Mouse (Mus musculus): ENCODE data around the gene Ppa2.

Gene Ppa2

GRCm38 (mm10) chr3:133394531-133394930, 84.6 kb downstream of the Ppa2 start:
- no peak for DNase-seq

GRCm38 (mm10) chr3:133403849-133404248, 93.9 kb downstream of the Ppa2 start:
- no peak for DNase-seq

- no peak for DNase-seq
Observed at GRCm38 (mm10) chr3:133405636-133406035, 95.7 kb downstream of the Ppa2 start.

GRCm38 (mm10) chr3:133406248-133406647, 96.3 kb downstream of the Ppa2 start:
- DNase-seq, result no peak

- no peak for DNase-seq
Observed at GRCm38 (mm10) chr3:133411123-133411675, 101.3 kb downstream of the Ppa2 start.

- peak; percentile 12 to 16 for DNase-seq
Observed at GRCm38 (mm10) chr3:133411768-133412167, 101.9 kb downstream of the Ppa2 start.

GRCm38 (mm10) chr3:133414747-133415146, 104.8 kb downstream of the Ppa2 start:
- DNase-seq, result no peak

- no peak for DNase-seq
Observed at GRCm38 (mm10) chr3:133423073-133423472, 113.2 kb downstream of the Ppa2 start.
